ENCODE assay signal across 18 mouse cellular contexts in the genomic region with DNA sequence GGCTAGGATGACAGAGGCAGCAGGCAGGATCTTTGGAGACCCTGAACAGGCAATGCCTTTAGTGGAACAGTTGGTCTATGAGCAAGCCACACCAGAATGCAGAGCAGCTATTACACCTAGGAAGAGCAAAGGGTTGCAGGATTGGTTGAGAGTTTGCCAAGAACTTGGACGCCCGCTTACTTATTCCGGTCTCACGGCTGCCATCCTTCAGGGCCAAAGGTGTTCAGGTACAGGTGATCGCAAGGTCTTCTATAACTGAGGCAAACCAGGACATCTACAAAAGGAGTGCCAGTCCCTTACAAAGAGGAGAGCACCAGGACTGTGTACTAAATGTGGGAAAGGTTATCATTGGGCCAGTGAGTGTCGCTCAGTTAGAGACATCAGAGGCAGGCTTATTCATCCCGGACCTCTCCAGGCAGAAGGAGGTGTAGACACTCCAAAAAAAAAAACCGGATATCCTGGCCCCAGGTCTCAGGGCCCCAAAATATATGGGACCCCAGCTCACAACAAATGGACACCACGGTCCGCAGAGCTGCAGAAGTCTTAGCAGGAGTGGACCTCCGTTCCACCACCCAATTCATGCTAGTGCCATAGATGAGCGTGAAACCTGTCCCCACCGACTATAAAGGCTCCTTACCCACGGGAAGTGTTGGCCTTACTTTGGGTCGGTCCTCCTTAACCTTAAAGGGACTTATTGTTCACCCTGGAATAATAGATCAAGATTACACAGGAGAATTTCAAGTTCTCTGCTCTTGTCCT.
"Had no signal": no experiment of that assay in that cellular context is flagged by ENCODE, and none has a peak within 500 bp of the region (broad histone marks: within the 10 kb centered on the region; RNA-seq: fewer than 3 reads in every experiment).

No protein-coding gene starts in this region.

- H3K36me3 ChIP-seq: liver, embryonic 12.5 days; midbrain, embryonic 10.5 days; midbrain, embryonic 13.5 days; midbrain, embryonic 15.5 days; neural tube, embryonic 13.5 days; neural tube, embryonic 15.5 days; stomach, embryonic 15.5 days had no signal

- H3K9ac ChIP-seq: liver, embryonic 12.5 days; liver, embryonic 14.5 days; lung, embryonic 14.5 days; midbrain, embryonic 13.5 days; midbrain, embryonic 15.5 days; neural tube, embryonic 13.5 days; neural tube, embryonic 15.5 days; stomach, embryonic 15.5 days had no signal

- H3K4me3 ChIP-seq: liver, embryonic 12.5 days; midbrain, embryonic 10.5 days; midbrain, embryonic 13.5 days; midbrain, embryonic 15.5 days; myocyte; neural tube, embryonic 13.5 days; neural tube, embryonic 15.5 days; stomach, embryonic 15.5 days had no signal

- H3K4me2 ChIP-seq: liver, embryonic 12.5 days; lung, embryonic 14.5 days; midbrain, embryonic 13.5 days; midbrain, embryonic 15.5 days; neural tube, embryonic 13.5 days; neural tube, embryonic 15.5 days; stomach, embryonic 15.5 days had no signal

- H3K27ac ChIP-seq: liver, embryonic 12.5 days; liver, embryonic 14.5 days; midbrain, embryonic 10.5 days; midbrain, embryonic 13.5 days; midbrain, embryonic 15.5 days; neural tube, embryonic 13.5 days; neural tube, embryonic 15.5 days; stomach, embryonic 15.5 days; stomach, postnatal 0 days had no signal

- DNase-seq: lung, adult 18-20 months; lung, embryonic 14.5 days; lung, postnatal 14 days; lung, postnatal 4 days; right cerebral cortex, postnatal 14 days; thymus, adult 2 months; thymus, postnatal 14 days; thymus, postnatal 36 days had no signal

- H3K27me3 ChIP-seq: liver, embryonic 12.5 days; midbrain, embryonic 13.5 days; midbrain, embryonic 15.5 days; neural tube, embryonic 13.5 days; neural tube, embryonic 15.5 days; stomach, embryonic 15.5 days had no signal

- ATAC-seq: midbrain, embryonic 13.5 days; midbrain, embryonic 15.5 days had no signal

- H3K4me1 ChIP-seq: liver, embryonic 12.5 days; midbrain, embryonic 10.5 days; midbrain, embryonic 13.5 days; midbrain, embryonic 15.5 days; neural tube, embryonic 13.5 days; neural tube, embryonic 15.5 days; stomach, embryonic 15.5 days had no signal
